Mouse (Mus musculus): ENCODE results near the gene Srebf2.

GRCm38 (mm10) chr15:82229542-82230045 lies 82.6 kb downstream of the Srebf2 start:
- TF ChIP-seq POLR2A (IDR thresholded peaks at IDR 0.05; ENCODE audit: control insufficient read depth, extremely low read depth, insufficient read depth, low read length, poor library complexity), result no peak
- TF ChIP-seq CTCF (IDR thresholded peaks at IDR 0.05; ENCODE audit: borderline replicate concordance, control insufficient read depth, extremely low read depth, insufficient read depth, low read length, poor library complexity), result no peak
